Mouse (Mus musculus): ENCODE results near the gene Tnrc18.

- no peak for TF ChIP-seq CTCF (IDR thresholded peaks at IDR 0.05; ENCODE audit: borderline replicate concordance, insufficient read depth, low read depth, low read length)
- TF ChIP-seq POLR2A (IDR thresholded peaks at IDR 0.05; ENCODE audit: borderline replicate concordance, insufficient read depth, low read length): no peak
Observed at GRCm38 (mm10) chr5:142850916-142851680, 33.6 kb upstream of the Tnrc18 start.
